Mouse (Mus musculus) neural tube, embryonic 15.5 days (tissue): ENCODE measurements at regions not wholly inside any gene's neighbourhood (a gene's known extent, or its start where the extent isn't known, plus 50 kb on each side); places are given as distances from the start of the nearest gene placed in this dataset.

Experiments
- ATAC-seq: fragments of 200-750 bp; cut with Nextera tagmentation; 2 replicates; pipeline ENCODE4 v1.8.0; 2017; ENCODE audit warnings: mild to moderate bottlenecking, moderate TSS enrichment, moderate library complexity; ENCODE audit not compliant: low FRiP score
- H3K27ac ChIP-seq: fragments of 300-500 bp; sonication (generic); replicated peaks from 2 replicates; pipeline ENCODE4 v1.5.1; 2015; ENCODE audit warnings: mild to moderate bottlenecking, inconsistent platforms
- H3K27me3 ChIP-seq: fragments of 300-500 bp; sonication (generic); replicated peaks from 2 replicates; pipeline ENCODE4 v1.6.1; 2015; ENCODE audit warnings: inconsistent platforms
- H3K36me3 ChIP-seq: fragments of 300-500 bp; sonication (generic); 2 replicates; pipeline ENCODE4 v1.6.1; 2015; ENCODE audit warnings: inconsistent platforms
- H3K4me1 ChIP-seq: fragments of 300-500 bp; sonication (generic); 2 replicates; pipeline ENCODE4 v1.6.1; 2015; ENCODE audit warnings: inconsistent platforms
- H3K4me2 ChIP-seq: fragments of 300-500 bp; sonication (generic); 2 replicates; pipeline ENCODE4 v1.6.1; 2015; ENCODE audit warnings: inconsistent platforms, mild to moderate bottlenecking, moderate library complexity
- H3K4me3 ChIP-seq: fragments of 300-500 bp; sonication (generic); replicated peaks from 2 replicates; pipeline ENCODE4 v1.5.1; 2015; ENCODE audit warnings: mild to moderate bottlenecking, inconsistent platforms
- H3K9ac ChIP-seq: fragments of 300-500 bp; sonication (generic); replicated peaks from 2 replicates; pipeline ENCODE4 v1.6.1; 2015; ENCODE audit warnings: mild to moderate bottlenecking, inconsistent platforms
- H3K9me3 ChIP-seq: fragments of 300-500 bp; sonication (generic); replicated peaks from 2 replicates; pipeline ENCODE4 v1.6.1; 2016; ENCODE audit warnings: inconsistent platforms
- WGBS: fragments of 180-500 bp; shearing (Covaris S2); methylation state at CpG from one replicate; pipeline ENCODE4 v1.1.7; 2015; ENCODE audit warnings: mixed read lengths; 5-methylcytosine and 5-hydroxymethylcytosine counted together

- H3K9ac ChIP-seq: no peak overlapping the region
- H3K9me3 ChIP-seq: no peaks in the 10 kb centered on the region
- no peaks in the 10 kb centered on the region for H3K36me3 ChIP-seq
- ATAC-seq: no peak
- no peak overlapping the region for H3K4me3 ChIP-seq
- WGBS: 64% methylated on average over 2 of the region's 2 CpGs
- H3K27ac ChIP-seq: no peak overlapping the region
- H3K4me1 ChIP-seq: no peaks in the 10 kb centered on the region
- no peak overlapping the region for H3K4me2 ChIP-seq
- H3K27me3 ChIP-seq: no peaks in the 10 kb centered on the region
Observed at GRCm38 (mm10) chr5:46406969-46407368, 549.6 kb upstream of the Lcorl start.

GRCm38 (mm10) chr5:46406404-46406803 lies 549.0 kb upstream of the Lcorl start:
- no peaks in the 10 kb centered on the region for H3K9me3 ChIP-seq
- ATAC-seq: no peak
- no peaks in the 10 kb centered on the region for H3K36me3 ChIP-seq
- no peaks in the 10 kb centered on the region for H3K27me3 ChIP-seq
- H3K4me2 ChIP-seq: no peak overlapping the region
- H3K9ac ChIP-seq: no peak overlapping the region
- no peaks in the 10 kb centered on the region for H3K4me1 ChIP-seq
- no peak overlapping the region for H3K4me3 ChIP-seq
- 37% methylated on average over 3 of the region's 3 CpGs for WGBS
- no peak overlapping the region for H3K27ac ChIP-seq

GRCm38 (mm10) chr5:46386591-46386990 lies 529.2 kb upstream of the Lcorl start:
- ATAC-seq: no peak
- 60% methylated on average over 2 of the region's 2 CpGs for WGBS
- Histone ChIP-seq H3K4me3 (no peak overlapping the region), H3K27ac (no peak overlapping the region), H3K4me1 (no peaks in the 10 kb centered on the region), H3K36me3 (no peaks in the 10 kb centered on the region), H3K4me2 (no peak overlapping the region), H3K9ac (no peak overlapping the region), H3K9me3 (no peaks in the 10 kb centered on the region), H3K27me3 (no peaks in the 10 kb centered on the region)

GRCm38 (mm10) chr5:46367328-46367727 lies 509.9 kb upstream of the Lcorl start:
- H3K4me3 ChIP-seq: no peak overlapping the region
- H3K4me1 ChIP-seq: no peaks in the 10 kb centered on the region
- H3K27ac ChIP-seq: no peak overlapping the region
- ATAC-seq: no peak
- 89% methylated on average over 1 of the region's 1 CpGs for WGBS
- H3K9ac ChIP-seq: no peak overlapping the region
- H3K4me2 ChIP-seq: no peak overlapping the region
- H3K9me3 ChIP-seq: no peaks in the 10 kb centered on the region
- no peaks in the 10 kb centered on the region for H3K36me3 ChIP-seq
- no peaks in the 10 kb centered on the region for H3K27me3 ChIP-seq

- 94% methylated on average over 2 of the region's 2 CpGs for WGBS
- Histone ChIP-seq H3K27ac (no peak overlapping the region), H3K4me3 (no peak overlapping the region), H3K4me2 (no peak overlapping the region), H3K4me1 (no peaks in the 10 kb centered on the region), H3K9me3 (no peaks in the 10 kb centered on the region), H3K36me3 (no peaks in the 10 kb centered on the region), H3K27me3 (no peaks in the 10 kb centered on the region), H3K9ac (no peak overlapping the region)
- ATAC-seq: no peak
Observed at GRCm38 (mm10) chr5:46363661-46364060, 506.2 kb upstream of the Lcorl start.

- no peaks in the 10 kb centered on the region for H3K9me3 ChIP-seq
- H3K27me3 ChIP-seq: no peaks in the 10 kb centered on the region
- no peak overlapping the region for H3K4me2 ChIP-seq
- no peaks in the 10 kb centered on the region for H3K36me3 ChIP-seq
- no peak overlapping the region for H3K27ac ChIP-seq
- H3K4me3 ChIP-seq: no peak overlapping the region
- H3K4me1 ChIP-seq: no peaks in the 10 kb centered on the region
- H3K9ac ChIP-seq: no peak overlapping the region
- 76% methylated on average over 1 of the region's 1 CpGs for WGBS
- no peak for ATAC-seq
Observed at GRCm38 (mm10) chr5:46361637-46362036, 504.2 kb upstream of the Lcorl start.

- Histone ChIP-seq H3K9me3 (no peaks in the 10 kb centered on the region), H3K4me3 (no peak overlapping the region), H3K9ac (no peak overlapping the region), H3K27ac (no peak overlapping the region), H3K36me3 (no peaks in the 10 kb centered on the region), H3K4me2 (no peak overlapping the region), H3K27me3 (no peaks in the 10 kb centered on the region), H3K4me1 (no peaks in the 10 kb centered on the region)
- 32% methylated on average over 5 of the region's 5 CpGs for WGBS
- ATAC-seq: no peak
Observed at GRCm38 (mm10) chr5:46348448-46348847, 491.0 kb upstream of the Lcorl start.

GRCm38 (mm10) chr5:46347368-46348083 lies 490.1 kb upstream of the Lcorl start:
- ATAC-seq: peak; percentile 83
- 12% methylated on average over 16 of the region's 16 CpGs for WGBS
- Histone ChIP-seq H3K4me2 (peak overlapping the region; percentile 54), H3K9me3 (no peaks in the 10 kb centered on the region), H3K4me1 (no peaks in the 10 kb centered on the region), H3K36me3 (no peaks in the 10 kb centered on the region), H3K4me3 (peak overlapping the region; percentile 33), H3K27ac (0 out of 2 replicates have a peak overlapping the region, but pooled peaks have one; percentile 63), H3K27me3 (no peaks in the 10 kb centered on the region), H3K9ac (0 out of 2 replicates have a peak overlapping the region, but pooled peaks have one; percentile 34)

- Histone ChIP-seq H3K9me3 (no peaks in the 10 kb centered on the region), H3K4me3 (no peak overlapping the region), H3K36me3 (no peaks in the 10 kb centered on the region), H3K27ac (no peak overlapping the region), H3K4me2 (no peak overlapping the region), H3K27me3 (no peaks in the 10 kb centered on the region), H3K9ac (no peak overlapping the region), H3K4me1 (no peaks in the 10 kb centered on the region)
- no peak for ATAC-seq
- WGBS: 89% methylated on average over 2 of the region's 2 CpGs
Observed at GRCm38 (mm10) chr5:46338461-46338860, 481.0 kb upstream of the Lcorl start.

- Histone ChIP-seq H3K9me3 (no peaks in the 10 kb centered on the region), H3K9ac (no peak overlapping the region), H3K27me3 (no peaks in the 10 kb centered on the region), H3K36me3 (no peaks in the 10 kb centered on the region), H3K4me2 (no peak overlapping the region), H3K27ac (no peak overlapping the region), H3K4me1 (no peaks in the 10 kb centered on the region), H3K4me3 (no peak overlapping the region)
- WGBS: 59% methylated on average over 1 of the region's 1 CpGs
- ATAC-seq: no peak
Observed at GRCm38 (mm10) chr5:46330880-46331279, 473.5 kb upstream of the Lcorl start.
